In genomic region chr13:37666207-37667003, GRCm38 (mm10) we compare ENCODE assay signal across 7 mouse cellular contexts.
DNase-seq lines count a peak whose midpoint lies in the region; ATAC-seq lines count a peak whose summit lies in the region.

No protein-coding gene starts in this region.

- H3K27me3 ChIP-seq in limb, embryonic 13.5 days: no peaks in the 10 kb centered on the region
- H3K27me3 ChIP-seq in megakaryocyte, embryonic 14.5 days (replicated peaks): no peaks in the 10 kb centered on the region
- no peaks in the 10 kb centered on the region for H3K27me3 ChIP-seq in forebrain, embryonic 10.5 days (ENCODE audit: poor library complexity, severe bottlenecking)

- H3K4me3 ChIP-seq in limb, embryonic 13.5 days: no peak overlapping the region
- peak overlapping the region; percentile 87 for H3K4me3 ChIP-seq in megakaryocyte, embryonic 14.5 days (replicated peaks)
- H3K4me3 ChIP-seq in forebrain, embryonic 10.5 days: no peak overlapping the region

- no peaks in the 10 kb centered on the region for H3K9me3 ChIP-seq in limb, embryonic 13.5 days
- no peaks in the 10 kb centered on the region for H3K9me3 ChIP-seq in megakaryocyte, embryonic 14.5 days
- H3K9me3 ChIP-seq in forebrain, embryonic 10.5 days: no peaks in the 10 kb centered on the region

- WGBS in limb, embryonic 13.5 days: 74% methylated on average over 22 of the region's 22 CpGs
- 84% methylated on average over 22 of the region's 22 CpGs for WGBS in forebrain, embryonic 10.5 days

- DNase-seq in layer of hippocampus, adult 18-20 months (ENCODE audit: low spot score in 2 of 2): peak; percentile 17 to 59
- no peak for DNase-seq in layer of hippocampus, postnatal 14 days (ENCODE audit: low spot score in 2 of 2)
- peak; percentile 98 for DNase-seq in gonadal fat pad, adult 2 months (ENCODE audit: low read depth)
- no peak for DNase-seq in forebrain, embryonic 10.5 days (ENCODE audit: extremely low spot score, low spot score)
- no peak for DNase-seq in T-cell, adult 2 months (ENCODE audit: low spot score)

- no peak overlapping the region for H3K9ac ChIP-seq in limb, embryonic 13.5 days

- no peak overlapping the region for H3K4me2 ChIP-seq in limb, embryonic 13.5 days (replicated peaks)

- no peak overlapping the region; the same call in 1 of the 2 replicates for H3K27ac ChIP-seq in limb, embryonic 13.5 days
- no peak overlapping the region for H3K27ac ChIP-seq in forebrain, embryonic 10.5 days

- H3K36me3 ChIP-seq in limb, embryonic 13.5 days: no peaks in the 10 kb centered on the region
- no peaks in the 10 kb centered on the region for H3K36me3 ChIP-seq in megakaryocyte, embryonic 14.5 days (replicated peaks; ENCODE audit: low read length)
- H3K36me3 ChIP-seq in forebrain, embryonic 10.5 days (replicated peaks): no peaks in the 10 kb centered on the region

- peak; percentile 75 for ATAC-seq in limb, embryonic 13.5 days (ENCODE audit: low FRiP score, low read depth)

- H3K4me1 ChIP-seq in limb, embryonic 13.5 days: no peaks in the 10 kb centered on the region
- peaks cover 60% of the 10 kb centered on the region for H3K4me1 ChIP-seq in megakaryocyte, embryonic 14.5 days
- no peaks in the 10 kb centered on the region for H3K4me1 ChIP-seq in forebrain, embryonic 10.5 days

Comparison
In these comparisons a context has a peak if more than half of its experiments do, and no peak if none do; other contexts are left out.
1. DNase-seq: peak in layer of hippocampus, adult 18-20 months (2 of 2) and gonadal fat pad, adult 2 months (single experiment); none in layer of hippocampus, postnatal 14 days (0 of 2), forebrain, embryonic 10.5 days (single experiment) and T-cell, adult 2 months (single experiment).